Mouse (Mus musculus) left cerebral cortex, adult 6 months (tissue): ENCODE data around the gene Gm5294. TPM values are rescaled to one million over a fixed set of nuclear protein-coding genes. Genes with fewer than 3 reads are reported as not detected.

Source experiments
- long read RNA-seq, 2 experiments: library from polyadenylated mRNA; unstranded; transcript quantifications; one replicate each; pipeline ENCODE4 v2.0.0; 2019 to 2020
- polyA plus RNA-seq: library from polyadenylated mRNA; unstranded; fragments of <200 nt; fragmentation: Nextera tagmentation; gene quantifications from 2 replicates; pipeline ENCODE4 v1.2.3, GENCODE M21; 2021

The Gm5294 gene
- polyA plus RNA-seq: not detected in 2 replicates
- long read RNA-seq, experiment 1: 0 reads
- long read RNA-seq, experiment 2: 0 reads

DNA sequence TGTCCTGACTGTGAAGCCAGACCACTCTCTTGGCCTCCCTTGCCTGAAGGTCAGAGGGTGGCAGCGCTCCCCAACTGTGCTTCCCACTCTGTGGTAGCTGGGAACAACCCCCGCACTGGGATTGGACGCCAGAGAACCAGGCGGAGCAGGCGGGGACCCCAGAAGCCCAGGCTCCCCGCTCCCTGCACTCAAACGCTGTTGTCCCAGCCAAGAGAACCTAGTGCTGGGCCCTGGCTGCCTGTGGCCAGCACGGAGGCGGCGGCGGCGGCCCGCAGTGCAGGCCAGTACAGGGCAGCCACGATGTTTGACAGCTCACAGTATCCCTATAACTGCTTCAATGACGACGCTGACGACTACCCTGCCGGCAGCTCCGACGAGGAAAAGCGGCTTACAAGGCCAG is at the start of gene Gm5294:
Gene Gm5294 (plus strand): TSS at position 301 of the 400 bp plus-strand sequence.

Other genes with a start within 250 kb of the Gm5294 start
- 22.0 and 28.9 TPM in 2 replicates for gene Zfp68, start 200.3 kb upstream of the Gm5294 start, polyA plus RNA-seq
- gene A430033K04Rik, start 197.2 kb upstream of the Gm5294 start, polyA plus RNA-seq: 8.0 and 8.7 TPM in 2 replicates
- gene Fam20c, start 65.6 kb upstream of the Gm5294 start, polyA plus RNA-seq: 15.5 and 16.8 TPM in 2 replicates
- gene Pdgfa, start 177.3 kb downstream of the Gm5294 start, polyA plus RNA-seq: 40.2 and 51.9 TPM in 2 replicates